Mouse (Mus musculus) liver, embryonic 16.5 days (tissue): ENCODE results near the gene Atn1. TPM values are rescaled to one million over a fixed set of nuclear protein-coding genes. Genes with fewer than 3 reads are reported as not detected.
A peak's percentile ranks its signal among the peaks of the same experiment; 100 is the strongest.

Experiments
- ATAC-seq: fragments of 200-750 bp; cut with Nextera tagmentation; 2 replicates; pipeline ENCODE4 v1.8.0; 2017; ENCODE audit warnings: low read depth, mild to moderate bottlenecking, moderate number of reproducible peaks, moderate library complexity
- H3K27ac ChIP-seq: fragments of 300-500 bp; sonication (generic); 2 replicates; pipeline ENCODE4 v1.5.1; 2014; ENCODE audit warnings: mild to moderate bottlenecking, low read length
- H3K27me3 ChIP-seq: fragments of 300-500 bp; sonication (generic); 2 replicates; pipeline ENCODE4 v1.6.1; 2014; ENCODE audit warnings: low read depth, low read length, mixed read lengths; ENCODE audit not compliant: control insufficient read depth, insufficient read depth
- H3K36me3 ChIP-seq: fragments of 300-500 bp; sonication (generic); 2 replicates; pipeline ENCODE4 v1.6.1; 2014; ENCODE audit warnings: mild to moderate bottlenecking; ENCODE audit not compliant: control insufficient read depth, insufficient read depth
- H3K4me1 ChIP-seq: fragments of 300-500 bp; sonication (generic); 2 replicates; pipeline ENCODE4 v1.6.1; 2014; ENCODE audit warnings: low read depth, low read length, mixed read lengths; ENCODE audit not compliant: control insufficient read depth
- H3K4me2 ChIP-seq: fragments of 300-500 bp; sonication (generic); 2 replicates; pipeline ENCODE4 v1.6.1; 2014; ENCODE audit warnings: low read depth, low read length, mixed read lengths
- H3K4me3 ChIP-seq: fragments of 300-500 bp; sonication (generic); 2 replicates; pipeline ENCODE4 v1.5.1; 2014; ENCODE audit warnings: low read depth, mild to moderate bottlenecking, low read length
- H3K9ac ChIP-seq: fragments of 300-500 bp; sonication (generic); 2 replicates; pipeline ENCODE4 v1.6.1; 2014; ENCODE audit warnings: low read depth, low read length
- H3K9me3 ChIP-seq: fragments of 300-500 bp; sonication (generic); replicated peaks from 2 replicates; pipeline ENCODE4 v1.6.1; 2016; ENCODE audit warnings: low read length; ENCODE audit not compliant: control insufficient read depth
- WGBS: fragments of 180-500 bp; shearing (Covaris S2); extraction: QIAGEN DNeasy Blood & Tissue Kit; methylation state at CpG from one replicate; pipeline ENCODE4 v1.1.7; 2014; ENCODE audit not compliant: insufficient replicate concordance; 5-methylcytosine and 5-hydroxymethylcytosine counted together
- microRNA counts: library from miRNA; unstranded; fragments of <30 nt; microRNA quantifications from one replicate; lab custom pipeline; 2016
- microRNA-seq: library from miRNA; unstranded; fragments of <30 nt; microRNA quantifications from one replicate; pipeline ENCODE4, GENCODE M21; 2016
- polyA plus RNA-seq: library from polyadenylated mRNA; unstranded; fragments of >200 nt; fragmentation: Nextera tagmentation; extraction: Ambion mirVana; gene quantifications from 2 replicates; pipeline ENCODE4 v1.2.1, GENCODE M21; 2015

Atn1 gene
- polyA plus RNA-seq, 1 experiment from 2014 or later, result 1.7 TPM

GRCm38 (mm10) chr6:124699962-124700610, 56.2 kb downstream of the Atn1 start:
- Histone ChIP-seq H3K9me3 (no peaks in the 10 kb centered on the region), H3K36me3 (peaks cover 58% of the 10 kb centered on the region), H3K4me1 (no peaks in the 10 kb centered on the region; the same call in 1 of the 2 replicates), H3K4me3 (no peak overlapping the region), H3K9ac (no peak overlapping the region), H3K27me3 (no peaks in the 10 kb centered on the region), H3K4me2 (no peak overlapping the region), H3K27ac (peak overlapping the region; percentile 12; the same call in 1 of the 2 replicates)
- peak; percentile 52 for ATAC-seq
- WGBS, result 77% methylated on average over 11 of the region's 11 CpGs

- no peak overlapping the region for H3K4me3 ChIP-seq
- no peak overlapping the region for H3K9ac ChIP-seq
- peaks cover 3% of the 10 kb centered on the region for H3K4me1 ChIP-seq
- no peak overlapping the region for H3K4me2 ChIP-seq
- no peak overlapping the region for H3K27ac ChIP-seq
- peaks cover 51% of the 10 kb centered on the region for H3K36me3 ChIP-seq
- no peaks in the 10 kb centered on the region for H3K9me3 ChIP-seq
- 81% methylated on average over 4 of the region's 4 CpGs for WGBS
- no peak for ATAC-seq
- no peaks in the 10 kb centered on the region for H3K27me3 ChIP-seq
Measured at GRCm38 (mm10) chr6:124699366-124699765, 57.0 kb downstream of the Atn1 start.

GRCm38 (mm10) chr6:124698751-124699150, 57.6 kb downstream of the Atn1 start:
- Histone ChIP-seq H3K9ac (no peak overlapping the region), H3K27ac (no peak overlapping the region), H3K36me3 (peaks cover 46% of the 10 kb centered on the region), H3K4me3 (no peak overlapping the region), H3K4me2 (no peak overlapping the region), H3K27me3 (no peaks in the 10 kb centered on the region), H3K4me1 (peaks cover 4% of the 10 kb centered on the region), H3K9me3 (no peaks in the 10 kb centered on the region)
- WGBS, result 69% methylated on average over 6 of the region's 6 CpGs
- no peak for ATAC-seq

- no peaks in the 10 kb centered on the region for H3K27me3 ChIP-seq
- ATAC-seq, result no peak
- H3K36me3 ChIP-seq, result peaks cover 26% of the 10 kb centered on the region
- H3K4me1 ChIP-seq, result peaks cover 11% of the 10 kb centered on the region
- H3K27ac ChIP-seq, result no peak overlapping the region
- no peak overlapping the region for H3K4me3 ChIP-seq
- 81% methylated on average over 7 of the region's 7 CpGs for WGBS
- H3K4me2 ChIP-seq, result no peak overlapping the region
- no peak overlapping the region for H3K9ac ChIP-seq
- no peaks in the 10 kb centered on the region for H3K9me3 ChIP-seq
Measured at GRCm38 (mm10) chr6:124696441-124697150, 59.7 kb downstream of the Atn1 start.

GRCm38 (mm10) chr6:124694166-124694955, 62.0 kb downstream of the Atn1 start:
- Histone ChIP-seq H3K27ac (no peak overlapping the region), H3K9ac (no peak overlapping the region), H3K27me3 (no peaks in the 10 kb centered on the region), H3K4me2 (no peak overlapping the region), H3K9me3 (no peaks in the 10 kb centered on the region), H3K4me3 (no peak overlapping the region), H3K36me3 (peaks cover 9% of the 10 kb centered on the region), H3K4me1 (peaks cover 13% of the 10 kb centered on the region)
- ATAC-seq, result peak; percentile 40; the same call in 1 of the 2 replicates
- 77% methylated on average over 15 of the region's 15 CpGs for WGBS

GRCm38 (mm10) chr6:124693243-124693981, 62.9 kb downstream of the Atn1 start:
- Histone ChIP-seq H3K27me3 (no peaks in the 10 kb centered on the region), H3K4me3 (no peak overlapping the region), H3K27ac (no peak overlapping the region), H3K36me3 (no peaks in the 10 kb centered on the region; the same call in 1 of the 2 replicates), H3K4me1 (peaks cover 21% of the 10 kb centered on the region), H3K4me2 (no peak overlapping the region), H3K9me3 (no peaks in the 10 kb centered on the region), H3K9ac (no peak overlapping the region)
- no peak; the same call in 1 of the 2 replicates for ATAC-seq
- WGBS, result 79% methylated on average over 15 of the region's 15 CpGs

MicroRNAs encoded within 50 kb of the gene (microRNA counts, 519-probe panel; counts per million panel counts)
- microRNA mmu-miR-141 (lab: Ali Mortazavi, UCI) (1,647 counts per million, percentile 16 among the panel's probes with 10 or more counts), microRNA mmu-miR-200c (lab: Ali Mortazavi, UCI) (2,220 counts per million, percentile 40 among the panel's probes with 10 or more counts)

Small RNAs within 50 kb of the gene (microRNA-seq; reads per million reads assigned to microRNA genes)
- 70.4 reads per million, percentile 50 among the genes with 10 or more reads in this experiment for gene Mir141
- 473 reads per million, percentile 69 among the genes with 10 or more reads in this experiment for gene Mir200c

Other genes with a start within 250 kb of the Atn1 start
- 26.7 and 30.1 TPM in 2 replicates for gene C1ra, start 244.1 kb downstream of the Atn1 start, polyA plus RNA-seq
- gene C1s1, start 214.2 kb downstream of the Atn1 start, polyA plus RNA-seq, result 75.8 and 79.9 TPM in 2 replicates
- gene C1rb, start 186.2 kb downstream of the Atn1 start, polyA plus RNA-seq, result not detected in 2 replicates
- gene C1s2, start 120.4 kb downstream of the Atn1 start, polyA plus RNA-seq, result 0.04 TPM in 1 of 2 replicates, not detected in the other
- 80.1 and 88.6 TPM in 2 replicates for gene Lpcat3, start 93.5 kb downstream of the Atn1 start, polyA plus RNA-seq
- gene Emg1, start 44.3 kb downstream of the Atn1 start, polyA plus RNA-seq, result 105 and 121 TPM in 2 replicates
- gene Phb2, start 44.2 kb downstream of the Atn1 start, polyA plus RNA-seq, result 206 and 214 TPM in 2 replicates
- 38.2 and 38.3 TPM in 2 replicates for gene Ptpn6, start 17.8 kb downstream of the Atn1 start, polyA plus RNA-seq
- 80.7 and 83.6 TPM in 2 replicates for gene Grcc10, start 15.2 kb downstream of the Atn1 start, polyA plus RNA-seq
- gene Gm45234, start 503 bp downstream of the Atn1 start, polyA plus RNA-seq, result not detected in 2 replicates
- gene Eno2, start 13.1 kb upstream of the Atn1 start, polyA plus RNA-seq, result 0.40 and 0.43 TPM in 2 replicates
- gene Lrrc23, start 23.2 kb upstream of the Atn1 start, polyA plus RNA-seq, result not detected in 2 replicates
- 8.6 and 9.1 TPM in 2 replicates for gene Spsb2, start 52.1 kb upstream of the Atn1 start, polyA plus RNA-seq
- 450 and 452 TPM in 2 replicates for gene Tpi1, start 57.8 kb upstream of the Atn1 start, polyA plus RNA-seq
- 50.0 and 52.7 TPM in 2 replicates for gene Usp5, start 73.0 kb upstream of the Atn1 start, polyA plus RNA-seq
- gene Cdca3, start 73.0 kb upstream of the Atn1 start, polyA plus RNA-seq, result 171 and 180 TPM in 2 replicates
- gene Gnb3, start 83.8 kb upstream of the Atn1 start, polyA plus RNA-seq, result 0.13 and 0.31 TPM in 2 replicates
- gene P3h3, start 101.2 kb upstream of the Atn1 start, polyA plus RNA-seq, result 0.62 and 0.76 TPM in 2 replicates
- gene Gpr162, start 107.5 kb upstream of the Atn1 start, polyA plus RNA-seq, result 0.02 TPM in 1 of 2 replicates, not detected in the other
- 0.11 and 0.14 TPM in 2 replicates for gene Cd4, start 131.7 kb upstream of the Atn1 start, polyA plus RNA-seq
- 0.12 and 0.15 TPM in 2 replicates for gene Lag3, start 155.2 kb upstream of the Atn1 start, polyA plus RNA-seq
- 42.3 and 49.6 TPM in 2 replicates for gene Ptms, start 163.6 kb upstream of the Atn1 start, polyA plus RNA-seq
- 103 and 110 TPM in 2 replicates for gene Mlf2, start 174.9 kb upstream of the Atn1 start, polyA plus RNA-seq
- gene Cops7a, start 209.0 kb upstream of the Atn1 start, polyA plus RNA-seq, result 44.4 and 49.6 TPM in 2 replicates
- gene Pianp, start 240.2 kb upstream of the Atn1 start, polyA plus RNA-seq, result 0.05 and 0.11 TPM in 2 replicates